Mouse (Mus musculus) naive thymus-derived CD4-positive, alpha-beta T cell, adult 5 months (primary cell): ENCODE data around the gene BC052040. TPM values are rescaled to one million over a fixed set of nuclear protein-coding genes. Genes with fewer than 3 reads are reported as not detected.

ENCODE experiments used
- polyA plus RNA-seq: library from polyadenylated mRNA; unstranded; fragments of 100-300 nt; shearing (Covaris generic); gene quantifications from one replicate; pipeline ENCODE4 v1.2.1, GENCODE M21; 2017

BC052040 gene
- 6.4 TPM for polyA plus RNA-seq

GRCm38 (mm10) chr2:115581241-115581988, at the start of gene BC052040:
TSS of gene BC052040 (plus strand) at chr2:115581716.

